In genomic region chr11:22756168-22756980, GRCm38 (mm10) we compare ENCODE assay signal across 21 mouse cellular contexts.
A peak's percentile ranks its signal among the peaks of the same experiment; 100 is the strongest.
DNase-seq lines count a peak whose midpoint lies in the region; ATAC-seq and TF ChIP-seq lines count a peak whose summit lies in the region.
"Had no signal": no experiment of that assay in that cellular context is flagged by ENCODE, and none has a peak within 500 bp of the region (broad histone marks: within the 10 kb centered on the region; RNA-seq: fewer than 3 reads in every experiment).

No protein-coding gene starts in this region.

- H3K27me3 ChIP-seq in testis, adult 2 months (ENCODE audit: control insufficient read depth, insufficient read depth, low read length): no peaks in the 10 kb centered on the region
- no peaks in the 10 kb centered on the region for H3K27me3 ChIP-seq in MEL (ENCODE audit: control insufficient read depth in 1 of 2, insufficient read depth in 2 of 2, low read length in 2 of 2)
- H3K27me3 ChIP-seq: embryonic facial prominence, embryonic 15.5 days; heart, embryonic 12.5 days; hindbrain, embryonic 13.5 days; intestine, embryonic 15.5 days; limb, embryonic 15.5 days; liver, embryonic 15.5 days had no signal

- no peak for TF ChIP-seq EP300 in MEL (IDR thresholded peaks at IDR 0.05; ENCODE audit: low read depth in 1 of 2, low read length in 2 of 2)

- H3K27ac ChIP-seq in testis, adult 2 months (ENCODE audit: control insufficient read depth, insufficient read depth, low read depth, low read length): peak overlapping the region; percentile 61
- H3K27ac ChIP-seq in MEL (ENCODE audit: control insufficient read depth, low read depth, low read length): no peak overlapping the region
- H3K27ac ChIP-seq: embryonic facial prominence, embryonic 15.5 days; forebrain, embryonic 10.5 days; hindbrain, embryonic 13.5 days; intestine, embryonic 15.5 days; limb, embryonic 15.5 days; liver, embryonic 15.5 days had no signal

- no peaks in the 10 kb centered on the region; the same call in 1 of the 2 replicates for H3K4me1 ChIP-seq in testis, adult 2 months (ENCODE audit: control insufficient read depth, insufficient read depth, low read length)
- no peaks in the 10 kb centered on the region for H3K4me1 ChIP-seq in MEL (ENCODE audit: control insufficient read depth in 1 of 2, insufficient read depth in 2 of 2, low read length in 2 of 2)
- H3K4me1 ChIP-seq: embryonic facial prominence, embryonic 15.5 days; forebrain, embryonic 10.5 days; hindbrain, embryonic 13.5 days; intestine, embryonic 15.5 days; limb, embryonic 15.5 days; liver, embryonic 15.5 days had no signal

- no peak overlapping the region for H3K4me3 ChIP-seq in testis, adult 2 months (ENCODE audit: control insufficient read depth, low read depth, low read length)
- H3K4me3 ChIP-seq in MEL (ENCODE audit: control insufficient read depth in 1 of 2, insufficient read depth in 1 of 2, low read depth in 2 of 2, low read length in 2 of 2): no peak overlapping the region
- H3K4me3 ChIP-seq: embryonic facial prominence, embryonic 15.5 days; forebrain, embryonic 10.5 days; heart, embryonic 12.5 days; hindbrain, embryonic 13.5 days; intestine, embryonic 15.5 days; limb, embryonic 15.5 days; liver, embryonic 15.5 days had no signal

- peak; percentile 52 for ATAC-seq in inflammation-experienced regulatory T-cells, adult 6 months
- ATAC-seq: forebrain, postnatal 0 days; intestine, embryonic 15.5 days had no signal

- TF ChIP-seq POLR2A in testis, adult 2 months (IDR thresholded peaks at IDR 0.05; ENCODE audit: control insufficient read depth, low read depth, low read length): no peak
- peak in 1 of 2 experiments; percentile 46; a peak in 2 of 4 replicates for TF ChIP-seq POLR2A in MEL (IDR thresholded peaks at IDR 0.05; ENCODE audit: control insufficient read depth in 1 of 2, insufficient read depth in 1 of 2, low read depth in 1 of 2, low read length in 2 of 2, poor library complexity in 1 of 2)

- TF ChIP-seq RAD21 in MEL (IDR thresholded peaks at IDR 0.05; ENCODE audit: low read depth, low read length): no peak

- H3K79me2 ChIP-seq in MEL (ENCODE audit: control insufficient read depth, insufficient read depth, low read length, poor library complexity): no peaks in the 10 kb centered on the region

- no peak overlapping the region for H3K9ac ChIP-seq in MEL (ENCODE audit: control insufficient read depth, low read depth, low read length, poor library complexity, severe bottlenecking)
- H3K9ac ChIP-seq: embryonic facial prominence, embryonic 15.5 days; forebrain, postnatal 0 days; heart, embryonic 12.5 days; hindbrain, embryonic 13.5 days; intestine, embryonic 15.5 days; limb, embryonic 15.5 days; liver, embryonic 15.5 days had no signal

- no peaks in the 10 kb centered on the region for H3K36me3 ChIP-seq in testis, adult 2 months (ENCODE audit: control insufficient read depth, insufficient read depth, low read length)
- no peaks in the 10 kb centered on the region for H3K36me3 ChIP-seq in MEL (ENCODE audit: control insufficient read depth in 1 of 2, insufficient read depth in 2 of 2, low read length in 2 of 2)
- H3K36me3 ChIP-seq: embryonic facial prominence, embryonic 15.5 days; forebrain, embryonic 10.5 days; heart, embryonic 12.5 days; hindbrain, embryonic 13.5 days; intestine, embryonic 15.5 days; limb, embryonic 15.5 days; liver, embryonic 15.5 days had no signal

- H3K9me3 ChIP-seq in MEL (replicated peaks; ENCODE audit: insufficient read depth, low read length): no peaks in the 10 kb centered on the region
- H3K9me3 ChIP-seq: embryonic facial prominence, embryonic 15.5 days; forebrain, embryonic 10.5 days; heart, embryonic 12.5 days; hindbrain, embryonic 13.5 days; intestine, embryonic 15.5 days; limb, embryonic 15.5 days; liver, embryonic 15.5 days had no signal

- no peak for TF ChIP-seq CTCF in testis, adult 2 months (IDR thresholded peaks at IDR 0.05; ENCODE audit: control insufficient read depth, insufficient read depth, insufficient replicate concordance, low read depth, low read length)
- TF ChIP-seq CTCF in MEL (IDR thresholded peaks at IDR 0.05 in 2 of 3, conservative IDR thresholded peaks at IDR 0.05 in 1 of 3; ENCODE audit: control insufficient read depth in 1 of 3, insufficient read depth in 1 of 3, low read depth in 2 of 3, low read length in 3 of 3, poor library complexity in 1 of 3, severe bottlenecking in 1 of 3): no peak

- no peak for DNase-seq in testis, postnatal 14 days (ENCODE audit: low spot score)
- no peak for DNase-seq in MEL (ENCODE audit: low read depth, low spot score)
- DNase-seq in urinary bladder, adult 18-20 months (ENCODE audit: low spot score in 2 of 2): no peak
- DNase-seq in kidney, postnatal 14 days: no peak
- no peak for DNase-seq in adrenal gland, postnatal 36 days
- DNase-seq: adrenal gland, postnatal 10 days; cerebellum, adult 11 months; cerebellum, postnatal 10 days; forebrain, postnatal 0 days; kidney, postnatal 4 days; layer of hippocampus, postnatal 36 days; right cerebral cortex, postnatal 25 days had no signal

TF ChIP-seq in MEL, 35 proteins besides CTCF, POLR2A, EP300 and RAD21:
- TF ChIP-seq ZMIZ1 (IDR thresholded peaks at IDR 0.05; ENCODE audit: low read depth, low read length) (0 out of 2 replicates have a peak, but pooled peaks have one; percentile 39), BHLHE40 (IDR thresholded peaks at IDR 0.05; ENCODE audit: borderline replicate concordance, low read depth, low read length) (no peak), MAZ (IDR thresholded peaks at IDR 0.05; ENCODE audit: low read depth, low read length) (no peak), GABPA (IDR thresholded peaks at IDR 0.05; ENCODE audit: low read depth, low read length) (no peak), TCF12 (IDR thresholded peaks at IDR 0.05; ENCODE audit: low read depth, low read length) (no peak), ETS1 (IDR thresholded peaks at IDR 0.05; ENCODE audit: low read depth, low read length) (no peak), HCFC1 (IDR thresholded peaks at IDR 0.05; ENCODE audit: low read depth, low read length) (no peak), MEF2A (IDR thresholded peaks at IDR 0.05; ENCODE audit: extremely low read depth, insufficient replicate concordance, low read depth, low read length, poor library complexity, severe bottlenecking) (no peak), TBP (IDR thresholded peaks at IDR 0.05; ENCODE audit: low read depth, low read length) (no peak), USF1 (IDR thresholded peaks at IDR 0.05; ENCODE audit: low read depth, low read length) (no peak), RCOR1 (IDR thresholded peaks at IDR 0.05; ENCODE audit: low read depth, low read length) (no peak), POLR2AphosphoS5 (IDR thresholded peaks at IDR 0.05; ENCODE audit: borderline replicate concordance, low read depth, low read length) (no peak), MYB (IDR thresholded peaks at IDR 0.05; ENCODE audit: low read depth, low read length) (0 out of 2 replicates have a peak, but pooled peaks have one; percentile 29), MAX (IDR thresholded peaks at IDR 0.05; ENCODE audit: low read length) (no peak), JUND (IDR thresholded peaks at IDR 0.05; ENCODE audit: low read depth, low read length) (no peak), POLR2AphosphoS2 (IDR thresholded peaks at IDR 0.05; ENCODE audit: low read length) (peak; percentile 91), SMC3 (IDR thresholded peaks at IDR 0.05; ENCODE audit: low read depth, low read length) (0 out of 2 replicates have a peak, but pooled peaks have one; percentile 15), GATA1 (IDR thresholded peaks at IDR 0.05; ENCODE audit: low read depth, low read length) (no peak), CHD2 (IDR thresholded peaks at IDR 0.05; ENCODE audit: low read length) (no peak), USF2 (IDR thresholded peaks at IDR 0.05; ENCODE audit: borderline replicate concordance in 1 of 2, insufficient read depth in 1 of 2, low read depth in 1 of 2, low read length in 2 of 2) (no peak), KAT2A (conservative IDR thresholded peaks at IDR 0.05; ENCODE audit: low read depth, low read length) (no peak), TAL1 (IDR thresholded peaks at IDR 0.05; ENCODE audit: low read length) (no peak), NELFE (IDR thresholded peaks at IDR 0.05; ENCODE audit: low read depth, low read length) (no peak; the same call in 1 of the 2 replicates), ZC3H11A (IDR thresholded peaks at IDR 0.05; ENCODE audit: low read depth, low read length) (no peak), CHD1 (IDR thresholded peaks at IDR 0.05; ENCODE audit: low read depth, low read length) (no peak), MXI1 (IDR thresholded peaks at IDR 0.05; ENCODE audit: low read depth, low read length) (no peak), ZKSCAN1 (IDR thresholded peaks at IDR 0.05; ENCODE audit: low read depth, low read length) (no peak), SIN3A (IDR thresholded peaks at IDR 0.05; ENCODE audit: low read length) (no peak), UBTF (IDR thresholded peaks at IDR 0.05; ENCODE audit: borderline replicate concordance, insufficient read depth, low read depth, low read length) (no peak), E2F4 (IDR thresholded peaks at IDR 0.05; ENCODE audit: borderline replicate concordance, low read depth, low read length) (no peak), MAFK (IDR thresholded peaks at IDR 0.05; ENCODE audit: borderline replicate concordance, low read depth, low read length) (no peak), NRF1 (IDR thresholded peaks at IDR 0.05; ENCODE audit: insufficient read depth, low read depth, low read length, poor library complexity, severe bottlenecking) (no peak)
TF ChIP-seq in MEL: peak in this region for 4.
